Mouse (Mus musculus) limb, embryonic 11.5 days (tissue): ENCODE measurements around the gene H2-Eb2. TPM values are rescaled to one million over a fixed set of nuclear protein-coding genes. Genes with fewer than 3 reads are reported as not detected.
"Not testable (repeated sequence)": the region's sequence is repeated elsewhere in the genome, so short reads cannot be mapped to it uniquely, and the experiment has no call there.

ENCODE experiments used
- ATAC-seq: fragments of 200-750 bp; cut with Nextera tagmentation; 2 replicates; pipeline ENCODE4 v1.8.0; 2017; ENCODE audit warnings: low read depth; ENCODE audit not compliant: insufficient number of reproducible peaks, low FRiP score, low TSS enrichment
- DNase-seq: peaks from one replicate; pipeline ENCODE4 v3.0.0-alpha.2; 2015; ENCODE audit warnings: low spot score
- H3K27ac ChIP-seq: fragments of 300-500 bp; sonication (generic); replicated peaks from 2 replicates; pipeline ENCODE4 v1.5.1; 2014; ENCODE audit warnings: low read depth, mild to moderate bottlenecking, low read length
- H3K27me3 ChIP-seq: fragments of 300-500 bp; sonication (generic); 2 replicates; pipeline ENCODE4 v1.6.1; 2014; ENCODE audit warnings: mild to moderate bottlenecking, low read length, mixed read lengths; ENCODE audit not compliant: control insufficient read depth, insufficient read depth
- H3K36me3 ChIP-seq: fragments of 300-500 bp; sonication (generic); 2 replicates; pipeline ENCODE4 v1.6.1; 2014; ENCODE audit warnings: mild to moderate bottlenecking, low read length, moderate library complexity, mixed read lengths; ENCODE audit not compliant: control insufficient read depth, insufficient read depth
- H3K4me1 ChIP-seq: fragments of 300-500 bp; sonication (generic); 2 replicates; pipeline ENCODE4 v1.6.1; 2014; ENCODE audit warnings: low read length, mixed read lengths; ENCODE audit not compliant: control insufficient read depth, insufficient read depth
- H3K4me2 ChIP-seq: fragments of 300-500 bp; sonication (generic); 2 replicates; pipeline ENCODE4 v1.6.1; 2014; ENCODE audit warnings: low read depth, mild to moderate bottlenecking, moderate library complexity; ENCODE audit not compliant: severe bottlenecking
- H3K4me3 ChIP-seq: fragments of 300-500 bp; sonication (generic); 2 replicates; pipeline ENCODE4 v1.5.1; 2014; ENCODE audit warnings: low read depth, low read length
- H3K9ac ChIP-seq: fragments of 300-500 bp; sonication (generic); 2 replicates; pipeline ENCODE4 v1.6.1; 2014; ENCODE audit warnings: mild to moderate bottlenecking, low read length
- H3K9me3 ChIP-seq: fragments of 300-500 bp; sonication (generic); 2 replicates; pipeline ENCODE4 v1.6.1; 2016; ENCODE audit warnings: low read length; ENCODE audit not compliant: control insufficient read depth
- WGBS: fragments of 180-500 bp; shearing (Covaris S2); extraction: QIAGEN DNeasy Blood & Tissue Kit; methylation state at CpG from one replicate; pipeline ENCODE4 v1.1.7; 2014; 5-methylcytosine and 5-hydroxymethylcytosine counted together
- polyA plus RNA-seq: library from polyadenylated mRNA; unstranded; fragments of >200 nt; fragmentation: Nextera tagmentation; extraction: Ambion mirVana; gene quantifications from 2 replicates; pipeline ENCODE4 v1.2.1, GENCODE M21; 2014

Gene H2-Eb2
- polyA plus RNA-seq, 1 experiment from 2014 or later = 0.07 TPM

- ATAC-seq = no peak
- no peaks in the 10 kb centered on the region for H3K27me3 ChIP-seq
- H3K36me3 ChIP-seq = no peaks in the 10 kb centered on the region
- DNase-seq = no peak
- H3K4me1 ChIP-seq = no peaks in the 10 kb centered on the region
- no peaks in the 10 kb centered on the region for H3K9me3 ChIP-seq
- H3K4me3 ChIP-seq = peak overlapping the region; percentile 55
- H3K9ac ChIP-seq = peak overlapping the region; percentile 62
- 32% methylated on average over 10 of the region's 10 CpGs for WGBS
- H3K27ac ChIP-seq = peak overlapping the region; percentile 37; the same call in 1 of the 2 replicates
- peak overlapping the region; percentile 55 for H3K4me2 ChIP-seq
Observed at GRCm38 (mm10) chr17:34309225-34309624, 16.2 kb upstream of the H2-Eb2 start.

GRCm38 (mm10) chr17:34309683-34310385, 15.6 kb upstream of the H2-Eb2 start:
- peak overlapping the region; percentile 55 for H3K4me2 ChIP-seq
- whole genome bisulfite sequencing = 23% methylated on average over 38 of the region's 38 CpGs
- H3K4me3 ChIP-seq = peak overlapping the region; percentile 55
- DNase-seq (peak; percentile 76), ATAC-seq (peak; percentile 62; the same call in 1 of the 2 replicates)
- no peaks in the 10 kb centered on the region for H3K36me3 ChIP-seq
- H3K9ac ChIP-seq = peak overlapping the region; percentile 66
- H3K4me1 ChIP-seq = no peaks in the 10 kb centered on the region
- no peaks in the 10 kb centered on the region for H3K27me3 ChIP-seq
- no peaks in the 10 kb centered on the region for H3K9me3 ChIP-seq
- peak overlapping the region; percentile 37; the same call in 1 of the 2 replicates for H3K27ac ChIP-seq

- not testable (repeated sequence) for H3K4me3 ChIP-seq, H3K9ac ChIP-seq, H3K4me1 ChIP-seq, H3K27ac ChIP-seq, DNase-seq, H3K36me3 ChIP-seq, H3K9me3 ChIP-seq, H3K4me2 ChIP-seq, ATAC-seq, H3K27me3 ChIP-seq
- WGBS = 78% methylated on average over 3 of the region's 3 CpGs
Observed at GRCm38 (mm10) chr17:34310526-34310925, 14.9 kb upstream of the H2-Eb2 start.

- ATAC-seq (no peak), DNase-seq (no peak)
- Histone ChIP-seq H3K4me1 (no peaks in the 10 kb centered on the region), H3K9ac (no peak overlapping the region), H3K9me3 (no peaks in the 10 kb centered on the region), H3K4me3 (no peak overlapping the region), H3K4me2 (no peak overlapping the region), H3K27me3 (no peaks in the 10 kb centered on the region), H3K36me3 (no peaks in the 10 kb centered on the region), H3K27ac (no peak overlapping the region)
- WGBS = 82% methylated on average over 1 of the region's 1 CpGs
Observed at GRCm38 (mm10) chr17:34312185-34312584, 13.3 kb upstream of the H2-Eb2 start.

- Histone ChIP-seq H3K27ac (no peak overlapping the region), H3K9ac (no peak overlapping the region), H3K36me3 (no peaks in the 10 kb centered on the region), H3K9me3 (no peaks in the 10 kb centered on the region), H3K4me3 (no peak overlapping the region), H3K27me3 (no peaks in the 10 kb centered on the region), H3K4me2 (no peak overlapping the region), H3K4me1 (no peaks in the 10 kb centered on the region)
- WGBS = 43% methylated on average over 3 of the region's 3 CpGs
- peak; percentile 87 for DNase-seq
- ATAC-seq = no peak
Observed at GRCm38 (mm10) chr17:34313393-34313792, 12.1 kb upstream of the H2-Eb2 start.

- H3K27ac ChIP-seq = no peak overlapping the region
- 76% methylated on average over 9 of the region's 9 CpGs for WGBS
- ATAC-seq = no peak
Observed at GRCm38 (mm10) chr17:34314286-34314685, 11.2 kb upstream of the H2-Eb2 start.

GRCm38 (mm10) chr17:34315512-34315911, 10.0 kb upstream of the H2-Eb2 start:
- H3K4me2 ChIP-seq = no peak overlapping the region
- H3K36me3 ChIP-seq = no peaks in the 10 kb centered on the region
- no peaks in the 10 kb centered on the region for H3K4me1 ChIP-seq
- no peaks in the 10 kb centered on the region for H3K27me3 ChIP-seq
- H3K4me3 ChIP-seq = no peak overlapping the region
- H3K9ac ChIP-seq = no peak overlapping the region
- no peak overlapping the region for H3K27ac ChIP-seq
- no peaks in the 10 kb centered on the region for H3K9me3 ChIP-seq
- DNase-seq (no peak), ATAC-seq (no peak)
- WGBS = 71% methylated on average over 1 of the region's 1 CpGs

More at GRCm38 (mm10) chr17:34314286-34314685, 11.2 kb upstream of the H2-Eb2 start:
- Histone ChIP-seq H3K9me3 (no peaks in the 10 kb centered on the region), H3K36me3 (no peaks in the 10 kb centered on the region), H3K9ac (no peak overlapping the region), H3K4me2 (no peak overlapping the region), H3K27me3 (no peaks in the 10 kb centered on the region), H3K4me3 (no peak overlapping the region), H3K4me1 (no peaks in the 10 kb centered on the region)
- no peak for DNase-seq

- WGBS = 77% methylated on average over 2 of the region's 2 CpGs
Observed at GRCm38 (mm10) chr17:34316697-34317096, 8.8 kb upstream of the H2-Eb2 start.

GRCm38 (mm10) chr17:34317275-34317674, 8.2 kb upstream of the H2-Eb2 start:
- no peak for DNase-seq

More at GRCm38 (mm10) chr17:34316697-34317096, 8.8 kb upstream of the H2-Eb2 start:
- Histone ChIP-seq H3K4me3 (no peak overlapping the region), H3K27me3 (no peaks in the 10 kb centered on the region), H3K4me1 (no peaks in the 10 kb centered on the region), H3K27ac (no peak overlapping the region), H3K4me2 (no peak overlapping the region), H3K9me3 (no peaks in the 10 kb centered on the region), H3K36me3 (no peaks in the 10 kb centered on the region), H3K9ac (no peak overlapping the region)
- no peak for DNase-seq
- no peak for ATAC-seq

More at GRCm38 (mm10) chr17:34317275-34317674, 8.2 kb upstream of the H2-Eb2 start:
- Histone ChIP-seq H3K4me2 (no peak overlapping the region), H3K36me3 (no peaks in the 10 kb centered on the region), H3K27me3 (no peaks in the 10 kb centered on the region), H3K27ac (no peak overlapping the region), H3K4me3 (no peak overlapping the region), H3K4me1 (no peaks in the 10 kb centered on the region), H3K9ac (no peak overlapping the region), H3K9me3 (no peaks in the 10 kb centered on the region)
- no peak for ATAC-seq
- WGBS = 46% methylated on average over 2 of the region's 2 CpGs
